Mouse (Mus musculus) intestine, postnatal 0 days (tissue): ENCODE results near the gene Ctdsp1. TPM values are rescaled to one million over a fixed set of nuclear protein-coding genes. Genes with fewer than 3 reads are reported as not detected.
A peak's percentile ranks its signal among the peaks of the same experiment; 100 is the strongest.

Experiments
- ATAC-seq: fragments of 200-750 bp; cut with Nextera tagmentation; 2 replicates; pipeline ENCODE4 v1.8.0; 2017; ENCODE audit warnings: mild to moderate bottlenecking, moderate TSS enrichment, moderate library complexity
- H3K27ac ChIP-seq: fragments of 300-500 bp; sonication (generic); 2 replicates; pipeline ENCODE4 v1.5.1; 2014; ENCODE audit warnings: mild to moderate bottlenecking, low read depth, low read length, moderate library complexity
- H3K27me3 ChIP-seq: fragments of 300-500 bp; sonication (generic); replicated peaks from 2 replicates; pipeline ENCODE4 v1.6.1; 2014; ENCODE audit warnings: low read length, mixed read lengths; ENCODE audit not compliant: control insufficient read depth, insufficient read depth
- H3K36me3 ChIP-seq: fragments of 300-500 bp; sonication (generic); 2 replicates; pipeline ENCODE4 v1.6.1; 2014; ENCODE audit warnings: mild to moderate bottlenecking, moderate library complexity; ENCODE audit not compliant: control insufficient read depth, insufficient read depth
- H3K4me1 ChIP-seq: fragments of 300-500 bp; sonication (generic); replicated peaks from 2 replicates; pipeline ENCODE4 v1.6.1; 2014; ENCODE audit warnings: antibody characterized with exemption, low read length, mixed read lengths; ENCODE audit not compliant: control insufficient read depth, insufficient read depth
- H3K4me2 ChIP-seq: fragments of 300-500 bp; sonication (generic); replicated peaks from 2 replicates; pipeline ENCODE4 v1.6.1; 2014; ENCODE audit warnings: low read depth, mild to moderate bottlenecking, moderate library complexity
- H3K4me3 ChIP-seq: fragments of 300-500 bp; sonication (generic); 2 replicates; pipeline ENCODE4 v1.5.1; 2014; ENCODE audit warnings: low read depth, low read length
- H3K9ac ChIP-seq: fragments of 300-500 bp; sonication (generic); 2 replicates; pipeline ENCODE4 v1.6.1; 2014; ENCODE audit warnings: mild to moderate bottlenecking, low read depth, low read length
- H3K9me3 ChIP-seq: fragments of 300-500 bp; sonication (generic); 2 replicates; pipeline ENCODE4 v1.6.1; 2016; ENCODE audit warnings: mixed run types; ENCODE audit not compliant: control insufficient read depth
- CTCF ChIP-seq: sonication (generic); IDR thresholded peaks from 2 replicates; pipeline ENCODE4 v1.5.1; 2016; ENCODE audit warnings: low read depth, mild to moderate bottlenecking, control low read depth, antibody characterized with exemption, moderate library complexity
- WGBS: fragments of 180-500 bp; shearing (Covaris S2); extraction: QIAGEN DNeasy Blood & Tissue Kit; methylation state at CpG from one replicate; pipeline ENCODE4 v1.1.7; 2014; 5-methylcytosine and 5-hydroxymethylcytosine counted together
- polyA plus RNA-seq: library from polyadenylated mRNA; unstranded; fragments of >200 nt; fragmentation: Nextera tagmentation; extraction: Ambion mirVana; gene quantifications from 2 replicates; pipeline ENCODE4 v1.2.1, GENCODE M21; 2015

Ctdsp1 gene
- polyA plus RNA-seq, 1 experiment from 2014 or later = 48.9 TPM

DNA sequence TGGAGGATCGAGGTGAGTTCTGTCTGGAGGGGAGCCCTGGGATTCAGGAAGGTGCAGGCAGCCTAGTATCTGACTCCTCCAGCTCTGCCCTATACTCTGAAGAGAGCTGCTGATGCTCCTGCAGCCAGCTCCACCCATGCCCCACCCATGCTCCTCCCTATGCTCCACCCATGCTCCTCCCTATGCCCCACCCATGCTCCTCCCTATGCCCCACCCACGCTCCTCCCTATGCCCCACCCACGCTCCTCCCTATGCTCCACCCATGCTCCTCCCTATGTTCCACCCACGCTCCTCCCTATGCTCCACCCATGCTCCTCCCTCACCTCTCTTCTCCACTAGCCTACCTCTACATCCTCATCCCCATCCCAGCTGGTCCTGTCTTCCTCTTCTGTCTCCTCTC lies 23.8 kb downstream of the Ctdsp1 start:
- no peak for TF ChIP-seq CTCF
- WGBS = 53% methylated on average over 4 of the region's 4 CpGs
- peak; percentile 32 for ATAC-seq
- Histone ChIP-seq H3K4me3 (no peak overlapping the region), H3K4me1 (0 out of 2 replicates have a peak, but pooled peaks cover 2% of the 10 kb centered on the region), H3K27ac (peak overlapping the region; percentile 46; the same call in 1 of the 2 replicates), H3K27me3 (no peaks in the 10 kb centered on the region), H3K36me3 (peaks cover 28% of the 10 kb centered on the region; the same call in 1 of the 2 replicates), H3K4me2 (no peak overlapping the region; the same call in 1 of the 2 replicates), H3K9ac (no peak overlapping the region), H3K9me3 (no peaks in the 10 kb centered on the region)

DNA sequence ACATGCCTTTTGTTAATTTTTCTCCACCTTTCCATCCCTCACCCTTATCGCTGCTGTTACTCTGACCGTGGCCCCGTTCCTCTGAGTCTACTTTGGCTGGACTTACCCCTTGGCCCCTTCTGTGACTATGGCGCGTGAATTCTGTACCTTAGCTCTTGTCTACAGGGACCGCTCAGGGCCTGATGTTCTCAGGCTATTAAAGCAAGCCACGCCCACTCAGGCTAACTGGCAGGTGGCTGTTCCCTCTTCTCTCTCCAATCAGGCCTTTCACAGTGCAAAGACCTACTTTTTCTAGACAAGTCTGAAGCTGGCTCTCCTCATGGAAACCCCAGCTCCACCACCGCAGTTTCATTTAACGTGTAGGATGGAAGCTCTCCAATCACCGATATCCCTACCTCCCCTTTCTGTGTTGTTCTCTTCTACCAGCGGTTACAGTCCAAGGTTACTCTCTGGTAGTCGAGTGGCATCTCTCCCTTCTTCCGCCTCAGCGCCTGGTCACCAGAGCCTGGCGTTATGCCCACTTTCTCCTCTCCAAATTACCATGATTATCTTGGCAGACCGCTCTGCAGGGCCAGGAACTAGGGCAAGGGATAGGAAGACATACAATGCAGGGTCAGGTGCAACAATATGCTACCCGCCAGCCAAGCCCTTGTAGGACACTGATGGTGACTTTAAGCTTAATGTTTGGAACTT lies 27.6 kb downstream of the Ctdsp1 start:
- Histone ChIP-seq H3K27me3 (no peaks in the 10 kb centered on the region), H3K9ac (no peak overlapping the region), H3K4me2 (no peak overlapping the region), H3K4me1 (0 out of 2 replicates have a peak, but pooled peaks cover 2% of the 10 kb centered on the region), H3K9me3 (no peaks in the 10 kb centered on the region), H3K4me3 (no peak overlapping the region), H3K27ac (peak overlapping the region; percentile 46; the same call in 1 of the 2 replicates), H3K36me3 (peaks cover 56% of the 10 kb centered on the region)
- WGBS = 49% methylated on average over 17 of the region's 17 CpGs
- peak; percentile 48 for ATAC-seq
- no peak for TF ChIP-seq CTCF

- no peak overlapping the region for H3K27ac ChIP-seq
- 72% methylated on average over 9 of the region's 9 CpGs for WGBS
- no peak for TF ChIP-seq CTCF
- 0 out of 2 replicates have a peak, but pooled peaks cover 2% of the 10 kb centered on the region for H3K4me1 ChIP-seq
- no peak overlapping the region for H3K4me3 ChIP-seq
- H3K36me3 ChIP-seq = peaks cover 60% of the 10 kb centered on the region
- H3K9ac ChIP-seq = no peak overlapping the region
- H3K4me2 ChIP-seq = no peak overlapping the region
- H3K9me3 ChIP-seq = no peaks in the 10 kb centered on the region
- no peaks in the 10 kb centered on the region for H3K27me3 ChIP-seq
- no peak for ATAC-seq
Observed at GRCm38 (mm10) chr1:74419440-74419794, 28.1 kb downstream of the Ctdsp1 start.

DNA sequence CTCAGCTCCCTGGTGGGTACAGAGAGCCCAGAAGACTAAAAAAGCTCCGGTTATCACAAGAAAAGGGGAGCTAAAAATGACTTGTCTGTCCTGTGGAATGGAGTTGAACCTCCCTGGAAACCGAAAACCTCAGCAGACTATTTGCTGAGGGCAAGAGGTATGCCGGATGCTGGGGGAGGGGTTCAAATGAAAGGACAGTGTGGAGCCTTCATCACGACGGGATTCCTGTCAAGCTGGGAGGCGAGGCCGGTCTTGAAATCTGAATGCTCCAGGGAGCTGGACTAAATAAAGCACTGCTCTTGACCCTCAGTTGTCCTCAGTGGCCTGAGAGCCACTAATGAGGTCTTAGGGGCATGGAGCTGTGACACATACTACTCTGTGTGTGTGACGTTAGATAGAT lies 31.8 kb downstream of the Ctdsp1 start:
- H3K27me3 ChIP-seq = no peaks in the 10 kb centered on the region
- H3K36me3 ChIP-seq = peaks cover 85% of the 10 kb centered on the region
- 0 out of 2 replicates have a peak, but pooled peaks cover 2% of the 10 kb centered on the region for H3K4me1 ChIP-seq
- ATAC-seq = no peak
- no peak overlapping the region for H3K9ac ChIP-seq
- no peak for TF ChIP-seq CTCF
- H3K9me3 ChIP-seq = no peaks in the 10 kb centered on the region
- no peak overlapping the region for H3K27ac ChIP-seq
- WGBS = 56% methylated on average over 8 of the region's 8 CpGs
- H3K4me3 ChIP-seq = no peak overlapping the region
- H3K4me2 ChIP-seq = no peak overlapping the region

DNA sequence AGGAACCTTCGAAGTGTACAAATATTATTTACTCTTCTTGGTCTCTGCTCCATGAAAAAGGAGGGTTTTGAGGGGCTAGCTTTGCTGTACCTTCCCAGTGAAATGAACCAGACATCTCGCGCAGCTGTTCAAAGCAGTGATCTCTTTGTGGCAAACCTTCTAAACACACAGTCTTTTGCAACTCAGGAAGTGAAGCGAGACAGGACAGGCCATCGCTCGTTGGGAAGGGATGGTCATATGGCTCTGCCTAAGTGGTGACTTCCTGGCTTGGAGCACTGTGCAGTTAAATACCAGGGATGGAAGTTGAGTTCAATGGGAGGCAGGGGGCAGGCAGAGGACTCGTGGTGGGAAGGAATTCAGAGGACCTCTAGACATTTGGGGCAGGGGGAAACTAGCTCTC lies 34.5 kb downstream of the Ctdsp1 start:
- Histone ChIP-seq H3K9ac (no peak overlapping the region), H3K9me3 (no peaks in the 10 kb centered on the region), H3K27me3 (no peaks in the 10 kb centered on the region), H3K4me3 (no peak overlapping the region), H3K36me3 (peaks cover 94% of the 10 kb centered on the region), H3K4me1 (no peaks in the 10 kb centered on the region), H3K4me2 (no peak overlapping the region), H3K27ac (no peak overlapping the region)
- 0 out of 2 replicates have a peak, but pooled peaks have one; percentile 8 for TF ChIP-seq CTCF
- 50% methylated on average over 7 of the region's 7 CpGs for WGBS
- ATAC-seq = no peak

- Histone ChIP-seq H3K4me1 (peaks cover 10% of the 10 kb centered on the region), H3K4me2 (no peak overlapping the region), H3K9ac (no peak overlapping the region), H3K27me3 (no peaks in the 10 kb centered on the region), H3K9me3 (no peaks in the 10 kb centered on the region), H3K27ac (peak overlapping the region; percentile 82; the same call in 1 of the 2 replicates), H3K4me3 (no peak overlapping the region), H3K36me3 (peaks cover 61% of the 10 kb centered on the region)
- ATAC-seq = peak; percentile 29
- WGBS = 41% methylated on average over 6 of the region's 6 CpGs
- TF ChIP-seq CTCF = no peak
Observed at GRCm38 (mm10) chr1:74433220-74433619, 41.9 kb downstream of the Ctdsp1 start.
